Mouse (Mus musculus) ES-E14 (cell line): Measurements from ENCODE around the gene Cyp27b1.

ENCODE experiments used
- CHD2 ChIP-seq: IDR thresholded peaks from 2 replicates; pipeline ENCODE4 v1.6.1; 2014; ENCODE audit warnings: mild to moderate bottlenecking, low read depth, low read length, inconsistent platforms
- HCFC1 ChIP-seq: IDR thresholded peaks from 2 replicates; pipeline ENCODE4 v1.6.1; 2012; ENCODE audit warnings: low read length, inconsistent platforms, borderline replicate concordance; ENCODE audit not compliant: insufficient read depth
- ZC3H11A ChIP-seq: IDR thresholded peaks from 2 replicates; pipeline ENCODE4 v1.6.1; 2012; ENCODE audit warnings: low read depth, mild to moderate bottlenecking, inconsistent platforms, low read length, borderline replicate concordance
- ZNF384 ChIP-seq: IDR thresholded peaks from 2 replicates; pipeline ENCODE4 v1.6.1; 2012; ENCODE audit warnings: low read depth, low read length, inconsistent platforms

GRCm38 (mm10) chr10:127069281-127070189 lies 21.5 kb downstream of the Cyp27b1 start:
- TF ChIP-seq ZNF384 (no peak), CHD2 (no peak), ZC3H11A (no peak), HCFC1 (no peak; the same call in 1 of the 2 replicates)
